Mouse (Mus musculus) limb, embryonic 15.5 days (tissue): Measurements from ENCODE around the gene Cped1. TPM values are rescaled to one million over a fixed set of nuclear protein-coding genes. Genes with fewer than 3 reads are reported as not detected.

ENCODE experiments used
- ATAC-seq: fragments of 200-750 bp; cut with Nextera tagmentation; 2 replicates; pipeline ENCODE4 v1.8.0; 2017; ENCODE audit warnings: low read depth, moderate TSS enrichment; ENCODE audit not compliant: insufficient number of reproducible peaks, low FRiP score, low TSS enrichment
- H3K27ac ChIP-seq: fragments of 300-500 bp; sonication (generic); 2 replicates; pipeline ENCODE4 v1.5.1; 2015; ENCODE audit warnings: moderate library complexity, mild to moderate bottlenecking, inconsistent platforms
- H3K27me3 ChIP-seq: fragments of 300-500 bp; sonication (generic); 2 replicates; pipeline ENCODE4 v1.6.1; 2015; ENCODE audit warnings: inconsistent platforms
- H3K36me3 ChIP-seq: fragments of 300-500 bp; sonication (generic); 2 replicates; pipeline ENCODE4 v1.6.1; 2015; ENCODE audit warnings: inconsistent platforms
- H3K4me1 ChIP-seq: fragments of 300-500 bp; sonication (generic); 2 replicates; pipeline ENCODE4 v1.6.1; 2015; ENCODE audit warnings: inconsistent platforms
- H3K4me2 ChIP-seq: fragments of 300-500 bp; sonication (generic); 2 replicates; pipeline ENCODE4 v1.6.1; 2015; ENCODE audit warnings: mild to moderate bottlenecking, inconsistent platforms
- H3K4me3 ChIP-seq: fragments of 300-500 bp; sonication (generic); 2 replicates; pipeline ENCODE4 v1.5.1; 2015; ENCODE audit warnings: mild to moderate bottlenecking, inconsistent platforms
- H3K9ac ChIP-seq: fragments of 300-500 bp; sonication (generic); 2 replicates; pipeline ENCODE4 v1.6.1; 2015; ENCODE audit warnings: inconsistent platforms
- H3K9me3 ChIP-seq: fragments of 300-500 bp; sonication (generic); 2 replicates; pipeline ENCODE4 v1.6.1; 2016; ENCODE audit warnings: inconsistent platforms
- WGBS: fragments of 180-500 bp; shearing (Covaris S2); methylation state at CpG from one replicate; pipeline ENCODE4 v1.1.7; 2015; 5-methylcytosine and 5-hydroxymethylcytosine counted together
- polyA plus RNA-seq: library from polyadenylated mRNA; unstranded; fragments of >200 nt; fragmentation: Nextera tagmentation; extraction: Ambion mirVana; gene quantifications from 2 replicates; pipeline ENCODE4 v1.2.1, GENCODE M21; 2015

Gene Cped1
- polyA plus RNA-seq, 1 experiment from 2014 or later, result 43.1 TPM

DNA sequence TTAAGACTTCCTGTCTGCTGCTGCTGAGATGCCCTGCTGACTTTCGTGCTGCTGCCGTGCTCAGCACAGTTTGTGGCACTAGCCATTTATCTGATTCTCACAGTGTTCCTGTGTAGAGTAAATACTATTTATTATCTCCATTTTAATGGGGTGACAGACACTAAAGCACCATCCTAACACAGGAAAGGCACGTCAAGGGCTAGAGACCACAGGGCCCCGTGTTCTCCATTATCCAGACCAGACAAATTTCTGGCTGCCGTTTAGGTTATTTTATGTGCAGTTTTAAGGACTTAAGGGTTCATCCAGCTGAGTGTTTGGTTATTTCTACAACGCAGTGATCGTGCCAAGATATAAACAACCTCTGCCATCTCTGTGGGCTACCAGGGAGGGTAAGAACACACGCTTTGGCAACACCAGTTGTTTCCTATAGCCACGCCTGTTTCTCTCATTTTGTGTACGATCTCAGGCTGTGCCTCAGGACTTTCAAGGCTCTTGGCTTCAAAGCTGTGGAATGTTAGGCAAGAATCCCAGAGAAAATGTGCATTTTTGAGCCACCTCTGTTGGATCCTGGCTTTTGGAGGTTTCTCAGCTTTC, 149.4 kb downstream of the Cped1 start:
- H3K4me1 ChIP-seq, result peaks cover 11% of the 10 kb centered on the region
- H3K36me3 ChIP-seq, result no peaks in the 10 kb centered on the region
- no peak overlapping the region for H3K4me3 ChIP-seq
- peak overlapping the region; percentile 62; the same call in 1 of the 2 replicates for H3K27ac ChIP-seq
- 35% methylated on average over 10 of the region's 10 CpGs for WGBS
- H3K4me2 ChIP-seq, result no peak overlapping the region
- no peaks in the 10 kb centered on the region for H3K9me3 ChIP-seq
- ATAC-seq, result no peak; the same call in 1 of the 2 replicates
- no peaks in the 10 kb centered on the region for H3K27me3 ChIP-seq
- H3K9ac ChIP-seq, result no peak overlapping the region

DNA sequence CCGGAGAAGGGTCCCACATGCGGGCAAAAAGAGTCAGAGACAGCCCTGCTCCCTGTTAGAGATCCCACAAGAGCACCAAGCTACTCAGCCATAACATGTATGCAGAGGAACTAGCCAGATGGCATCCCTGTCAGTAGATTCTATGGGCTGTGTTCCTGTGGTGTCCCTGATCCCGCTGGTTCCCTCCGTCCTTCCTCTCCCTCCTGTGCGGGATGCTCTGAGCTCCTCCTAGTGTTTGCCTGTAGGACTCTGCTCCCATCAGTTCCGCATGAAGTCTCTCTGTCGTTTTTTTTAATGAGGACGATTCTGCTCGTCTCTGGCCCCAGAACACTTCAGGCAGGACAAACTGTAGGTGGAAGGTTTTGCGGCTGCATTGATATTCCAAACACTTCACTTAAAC, 151.1 kb downstream of the Cped1 start:
- Histone ChIP-seq H3K9me3 (no peaks in the 10 kb centered on the region), H3K27me3 (no peaks in the 10 kb centered on the region), H3K27ac (no peak overlapping the region), H3K9ac (no peak overlapping the region), H3K4me2 (no peak overlapping the region), H3K4me3 (no peak overlapping the region), H3K4me1 (peaks cover 11% of the 10 kb centered on the region), H3K36me3 (no peaks in the 10 kb centered on the region)
- ATAC-seq, result no peak
- 62% methylated on average over 10 of the region's 10 CpGs for WGBS

DNA sequence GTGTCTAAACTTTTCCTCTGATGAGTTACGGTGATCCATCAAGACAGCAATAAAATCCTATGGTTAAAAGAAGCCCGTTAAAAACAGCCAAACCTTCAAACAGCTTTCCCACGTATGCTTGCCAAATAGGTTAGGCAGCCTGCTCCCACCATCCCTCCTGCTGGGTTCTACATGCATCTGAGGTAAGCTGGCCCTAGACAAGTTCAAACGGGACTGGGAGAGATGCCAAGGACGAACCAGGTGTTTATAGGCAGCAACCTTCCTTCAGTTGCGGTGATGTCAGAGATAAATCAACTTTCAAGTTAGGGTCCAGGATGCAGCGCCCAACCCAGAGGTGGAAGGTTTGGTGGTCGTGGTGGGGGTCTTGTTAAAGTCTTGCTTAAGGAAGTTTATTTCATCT, 155.1 kb downstream of the Cped1 start:
- Histone ChIP-seq H3K9ac (no peak overlapping the region), H3K4me3 (no peak overlapping the region), H3K27me3 (no peaks in the 10 kb centered on the region), H3K36me3 (peaks cover 6% of the 10 kb centered on the region; the same call in 1 of the 2 replicates), H3K4me1 (peaks cover 3% of the 10 kb centered on the region; the same call in 1 of the 2 replicates), H3K4me2 (no peak overlapping the region), H3K27ac (no peak overlapping the region), H3K9me3 (no peaks in the 10 kb centered on the region)
- 37% methylated on average over 8 of the region's 8 CpGs for WGBS
- no peak for ATAC-seq

DNA sequence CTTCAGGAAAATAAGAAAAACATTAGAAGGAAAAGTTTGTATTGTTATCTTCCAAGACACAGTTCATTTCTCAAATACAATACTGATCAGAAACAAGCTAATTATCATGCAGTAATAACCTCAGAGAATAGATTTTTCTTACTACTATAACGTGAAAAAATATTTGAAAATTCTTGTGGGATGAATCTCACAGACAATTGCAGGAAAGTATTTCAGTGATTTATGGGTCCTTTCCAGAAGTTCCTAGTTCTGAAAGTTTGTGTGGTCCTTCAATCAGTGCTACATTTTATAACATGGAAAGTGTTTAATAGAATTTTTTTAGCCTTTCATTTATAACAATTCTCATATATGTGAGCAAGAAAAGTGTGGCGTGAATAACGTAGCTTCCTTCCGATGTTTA, 161.5 kb downstream of the Cped1 start:
- Histone ChIP-seq H3K4me3 (no peak overlapping the region), H3K27me3 (no peaks in the 10 kb centered on the region), H3K9me3 (no peaks in the 10 kb centered on the region), H3K4me2 (no peak overlapping the region), H3K27ac (no peak overlapping the region), H3K9ac (no peak overlapping the region), H3K4me1 (no peaks in the 10 kb centered on the region), H3K36me3 (peaks cover 21% of the 10 kb centered on the region)
- no peak for ATAC-seq
- WGBS, result 85% methylated on average over 4 of the region's 4 CpGs

DNA sequence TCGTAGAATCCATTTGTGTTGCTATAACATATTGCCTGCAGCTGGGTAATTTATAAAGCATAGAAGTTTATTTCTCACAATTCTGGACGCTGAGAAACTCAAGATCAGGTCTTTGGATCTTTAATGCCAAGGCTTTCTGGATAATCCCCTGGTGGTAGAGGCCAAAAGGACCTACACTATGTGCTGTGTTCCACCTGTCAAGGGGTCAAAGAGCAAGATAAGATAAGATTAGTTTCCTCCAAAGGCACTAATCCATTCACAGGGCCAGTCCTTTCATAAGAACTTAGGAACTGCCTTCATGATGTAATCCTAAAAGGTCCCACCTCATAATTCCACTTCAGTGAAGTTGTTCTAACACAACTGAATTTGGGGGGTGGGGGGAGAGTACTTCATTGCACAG, 162.8 kb downstream of the Cped1 start:
- no peak overlapping the region for H3K4me2 ChIP-seq
- H3K9me3 ChIP-seq, result no peaks in the 10 kb centered on the region
- WGBS, result 79% methylated on average over 2 of the region's 2 CpGs
- no peak overlapping the region for H3K4me3 ChIP-seq
- no peak overlapping the region for H3K27ac ChIP-seq
- H3K4me1 ChIP-seq, result no peaks in the 10 kb centered on the region
- no peak for ATAC-seq
- H3K9ac ChIP-seq, result no peak overlapping the region
- H3K36me3 ChIP-seq, result peaks cover 25% of the 10 kb centered on the region
- H3K27me3 ChIP-seq, result no peaks in the 10 kb centered on the region

DNA sequence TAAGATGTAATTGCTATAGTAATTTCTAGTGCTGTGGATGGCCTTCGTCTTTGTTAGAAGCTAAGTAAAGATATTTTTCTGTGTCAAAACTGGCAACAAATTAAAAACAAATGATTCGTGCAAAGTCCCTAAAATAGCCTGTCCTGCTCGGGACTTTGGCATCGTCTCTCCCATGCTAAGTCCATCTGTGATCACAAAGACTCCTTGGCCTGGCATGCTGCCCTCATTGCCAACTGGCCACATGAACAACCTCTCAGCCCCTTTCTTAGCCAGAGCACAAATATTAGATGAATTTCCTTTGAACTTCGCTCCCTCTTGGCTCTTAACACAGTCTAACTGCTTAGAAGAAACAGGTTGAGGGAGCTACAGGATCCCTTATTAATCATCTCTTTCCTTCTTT, 171.7 kb downstream of the Cped1 start:
- ATAC-seq, result no peak
- H3K9ac ChIP-seq, result no peak overlapping the region
- H3K36me3 ChIP-seq, result 0 out of 2 replicates have a peak, but pooled peaks cover 6% of the 10 kb centered on the region
- H3K27me3 ChIP-seq, result no peaks in the 10 kb centered on the region
- WGBS, result 56% methylated on average over 5 of the region's 5 CpGs
- no peak overlapping the region for H3K4me2 ChIP-seq
- no peak overlapping the region for H3K4me3 ChIP-seq
- no peak overlapping the region for H3K27ac ChIP-seq
- H3K9me3 ChIP-seq, result no peaks in the 10 kb centered on the region
- peaks cover 3% of the 10 kb centered on the region; the same call in 1 of the 2 replicates for H3K4me1 ChIP-seq

DNA sequence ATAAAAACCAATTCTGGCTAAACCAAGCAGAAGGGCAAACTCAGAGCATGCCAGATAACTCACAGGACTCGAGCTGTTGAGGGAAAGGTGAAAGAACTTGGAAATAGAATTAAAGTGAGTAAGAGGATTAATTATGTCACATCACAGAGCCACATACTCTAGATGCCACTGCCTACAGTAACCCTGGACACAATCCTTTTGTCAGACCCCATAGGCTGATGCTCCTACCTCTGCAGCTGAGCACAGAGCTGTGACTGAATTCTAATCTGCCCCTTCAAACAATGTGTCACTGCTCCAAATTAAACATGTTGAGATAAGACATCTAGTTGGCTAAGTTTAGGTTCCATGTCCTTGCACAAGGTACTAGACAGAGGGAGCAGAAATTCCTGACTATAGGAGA, 176.2 kb downstream of the Cped1 start:
- H3K4me1 ChIP-seq, result peaks cover 3% of the 10 kb centered on the region; the same call in 1 of the 2 replicates
- H3K9ac ChIP-seq, result no peak overlapping the region
- 60% methylated on average over 1 of the region's 1 CpGs for WGBS
- H3K36me3 ChIP-seq, result 0 out of 2 replicates have a peak, but pooled peaks cover 8% of the 10 kb centered on the region
- H3K4me3 ChIP-seq, result no peak overlapping the region
- H3K4me2 ChIP-seq, result no peak overlapping the region
- H3K9me3 ChIP-seq, result no peaks in the 10 kb centered on the region
- H3K27ac ChIP-seq, result no peak overlapping the region
- ATAC-seq, result no peak
- H3K27me3 ChIP-seq, result no peaks in the 10 kb centered on the region

DNA sequence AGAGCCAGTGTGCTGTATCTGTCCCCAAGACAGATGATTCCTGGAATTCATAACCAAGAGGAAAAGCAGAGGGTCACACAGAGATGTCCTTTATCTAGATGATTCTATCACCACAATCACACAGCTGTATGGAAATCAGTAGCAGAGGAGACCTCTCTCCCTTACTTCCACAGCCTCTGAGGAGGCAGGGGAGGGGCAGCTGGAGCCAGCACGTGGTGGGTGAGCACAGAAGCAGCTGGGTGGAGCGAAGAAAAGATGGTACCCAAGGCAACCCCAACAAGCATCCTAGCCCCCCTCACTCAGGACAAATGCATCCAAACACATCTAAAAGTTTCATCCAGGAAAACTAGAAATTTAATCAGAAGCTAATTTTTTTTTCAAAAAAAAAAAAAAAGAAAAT, 182.7 kb downstream of the Cped1 start:
- no peaks in the 10 kb centered on the region for H3K27me3 ChIP-seq
- no peaks in the 10 kb centered on the region for H3K9me3 ChIP-seq
- no peak overlapping the region for H3K4me2 ChIP-seq
- H3K4me1 ChIP-seq, result no peaks in the 10 kb centered on the region
- 68% methylated on average over 2 of the region's 2 CpGs for WGBS
- no peak overlapping the region for H3K4me3 ChIP-seq
- ATAC-seq, result no peak
- no peak overlapping the region for H3K9ac ChIP-seq
- no peak overlapping the region for H3K27ac ChIP-seq
- H3K36me3 ChIP-seq, result peaks cover 19% of the 10 kb centered on the region; the same call in 1 of the 2 replicates

DNA sequence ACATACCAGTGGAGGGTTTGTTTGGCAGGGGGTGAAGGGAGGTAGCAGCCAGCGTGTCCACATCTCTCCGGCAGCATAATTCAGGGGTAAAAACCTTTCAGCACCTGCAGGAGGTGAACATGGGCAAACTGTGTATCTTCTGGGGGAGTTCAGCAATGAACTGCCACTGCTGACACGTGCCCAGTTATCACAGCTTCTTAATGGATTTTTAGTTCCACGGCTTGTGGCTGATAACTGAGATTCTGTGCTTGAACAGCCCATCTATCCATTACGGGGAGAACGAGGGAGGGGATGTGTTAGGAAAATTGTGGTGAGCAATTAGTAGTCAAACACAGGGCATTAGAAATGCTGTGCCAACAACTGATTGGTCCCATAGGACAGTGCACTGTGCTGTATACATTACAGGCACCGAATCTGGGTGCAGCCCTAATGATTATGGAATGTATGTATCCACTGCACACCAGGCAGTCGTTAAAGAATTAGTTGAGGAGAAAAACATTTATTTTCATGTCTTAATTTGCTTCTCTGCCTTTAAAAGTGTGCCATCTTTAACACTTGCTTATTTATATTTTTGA, 193.1 kb downstream of the Cped1 start:
- Histone ChIP-seq H3K4me1 (no peaks in the 10 kb centered on the region), H3K27ac (no peak overlapping the region), H3K27me3 (no peaks in the 10 kb centered on the region), H3K4me3 (no peak overlapping the region), H3K4me2 (no peak overlapping the region), H3K9me3 (no peaks in the 10 kb centered on the region), H3K36me3 (peaks cover 2% of the 10 kb centered on the region; the same call in 1 of the 2 replicates), H3K9ac (no peak overlapping the region)
- 77% methylated on average over 8 of the region's 8 CpGs for WGBS
- no peak for ATAC-seq

DNA sequence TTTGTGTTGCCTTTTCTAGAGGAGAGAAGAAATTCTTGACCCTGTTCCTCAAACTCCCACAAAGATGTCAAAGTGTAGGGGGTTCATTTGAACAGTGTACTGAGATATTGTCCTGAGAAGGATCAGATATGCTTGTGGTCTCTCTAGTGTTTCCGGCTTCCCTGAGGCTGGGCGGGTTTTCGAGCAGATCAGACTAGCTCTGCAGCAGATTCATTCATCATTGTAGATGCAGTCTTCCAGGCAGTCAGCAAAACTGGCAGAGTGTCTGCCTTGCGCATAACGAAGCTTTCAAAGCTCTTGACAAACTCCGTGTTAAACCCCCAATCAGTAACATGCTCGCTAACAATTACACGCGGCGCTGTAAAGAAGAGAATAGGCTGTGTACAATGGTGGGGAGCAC, 194.6 kb downstream of the Cped1 start:
- 81% methylated on average over 10 of the region's 10 CpGs for WGBS
- no peaks in the 10 kb centered on the region for H3K9me3 ChIP-seq
- no peaks in the 10 kb centered on the region for H3K27me3 ChIP-seq
- no peak overlapping the region for H3K27ac ChIP-seq
- no peak overlapping the region for H3K9ac ChIP-seq
- H3K4me3 ChIP-seq, result no peak overlapping the region
- H3K4me2 ChIP-seq, result no peak overlapping the region
- H3K36me3 ChIP-seq, result peaks cover 6% of the 10 kb centered on the region; the same call in 1 of the 2 replicates
- no peaks in the 10 kb centered on the region for H3K4me1 ChIP-seq
- ATAC-seq, result no peak

DNA sequence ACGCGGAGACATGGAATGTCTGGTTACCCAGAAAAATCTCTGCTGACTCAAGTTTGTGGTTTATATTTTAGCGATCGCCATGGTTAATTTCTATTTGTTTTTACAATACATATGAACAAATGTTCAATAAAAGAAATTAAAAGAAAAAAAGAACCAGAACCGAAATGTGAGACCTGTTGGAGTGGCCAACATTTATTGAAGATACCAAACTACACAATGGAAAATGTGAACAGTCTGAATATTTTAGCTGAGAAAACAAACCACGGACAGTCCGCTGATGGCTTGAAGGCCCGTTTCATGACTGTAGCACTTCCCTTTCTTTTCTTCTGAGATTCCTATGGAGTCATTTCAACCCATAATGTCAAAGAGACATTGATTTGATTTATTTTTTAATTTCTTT, 201.3 kb downstream of the Cped1 start:
- H3K36me3 ChIP-seq, result 0 out of 2 replicates have a peak, but pooled peaks cover 6% of the 10 kb centered on the region

More for the DNA sequence above, 201.3 kb downstream of the Cped1 start:
- H3K4me3 ChIP-seq, result no peak overlapping the region
- no peak overlapping the region for H3K27ac ChIP-seq
- WGBS, result 83% methylated on average over 8 of the region's 8 CpGs
- peaks cover 15% of the 10 kb centered on the region for H3K4me1 ChIP-seq
- no peak overlapping the region for H3K4me2 ChIP-seq
- H3K9me3 ChIP-seq, result no peaks in the 10 kb centered on the region
- H3K27me3 ChIP-seq, result no peaks in the 10 kb centered on the region
- no peak for ATAC-seq
- H3K9ac ChIP-seq, result no peak overlapping the region
